Mouse (Mus musculus): Measurements from ENCODE around the gene Itga3.

DNA sequence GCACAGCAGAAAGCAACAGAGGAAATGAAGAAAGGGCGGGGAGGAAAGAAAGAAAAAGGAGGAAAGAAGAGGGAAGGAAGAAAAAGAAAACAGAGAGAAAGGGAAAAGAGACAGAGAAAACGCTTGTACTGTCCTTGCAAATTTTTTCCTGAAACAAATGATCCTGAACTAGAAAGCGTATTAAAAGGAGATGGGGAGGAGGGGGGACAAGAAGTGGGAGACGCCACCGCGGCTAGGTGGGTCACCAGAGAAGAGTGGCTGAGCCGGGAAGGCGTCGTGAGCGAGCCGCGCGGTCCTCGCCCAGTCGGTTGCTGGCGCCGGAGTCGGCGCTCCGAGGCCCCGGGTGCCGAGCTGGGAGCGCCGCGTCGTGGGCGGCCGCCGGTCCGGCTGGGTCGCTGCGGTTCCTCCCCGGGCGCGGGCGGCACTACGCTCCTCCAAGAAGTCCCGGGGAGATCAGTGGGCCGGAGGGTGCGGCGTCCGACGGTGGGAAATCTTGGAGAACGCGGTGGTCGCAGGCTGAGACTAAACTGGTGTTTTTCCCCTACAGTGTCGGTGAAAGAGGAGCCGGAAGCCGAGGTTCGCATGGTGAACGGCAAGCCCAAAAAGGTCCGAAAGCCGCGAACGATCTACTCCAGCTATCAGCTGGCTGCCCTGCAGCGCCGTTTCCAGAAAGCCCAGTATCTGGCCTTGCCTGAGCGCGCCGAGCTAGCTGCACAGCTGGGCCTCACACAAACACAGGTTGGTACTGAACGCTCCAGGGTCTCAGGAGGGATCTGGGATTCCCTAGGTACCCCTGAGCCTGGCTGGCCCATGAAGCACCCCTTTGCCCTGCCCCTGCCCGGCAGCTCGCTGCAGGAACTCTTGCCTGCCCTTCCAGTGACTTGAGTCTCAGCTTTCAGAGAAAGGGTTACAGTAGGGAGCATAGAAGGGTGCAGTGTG is 44.8 kb upstream of the Itga3 start:
- TF ChIP-seq CTCF (IDR thresholded peaks at IDR 0.05; ENCODE audit: control insufficient read depth, insufficient read depth, insufficient read length), result no peak
- no peak for TF ChIP-seq MYOG (IDR thresholded peaks at IDR 0.05; ENCODE audit: control insufficient read depth, extremely low read depth, insufficient read length)
- TF ChIP-seq USF1 (IDR thresholded peaks at IDR 0.05; ENCODE audit: low read depth), result no peak
